ENCODE assay signal across 8 mouse cellular contexts in the genomic region with DNA sequence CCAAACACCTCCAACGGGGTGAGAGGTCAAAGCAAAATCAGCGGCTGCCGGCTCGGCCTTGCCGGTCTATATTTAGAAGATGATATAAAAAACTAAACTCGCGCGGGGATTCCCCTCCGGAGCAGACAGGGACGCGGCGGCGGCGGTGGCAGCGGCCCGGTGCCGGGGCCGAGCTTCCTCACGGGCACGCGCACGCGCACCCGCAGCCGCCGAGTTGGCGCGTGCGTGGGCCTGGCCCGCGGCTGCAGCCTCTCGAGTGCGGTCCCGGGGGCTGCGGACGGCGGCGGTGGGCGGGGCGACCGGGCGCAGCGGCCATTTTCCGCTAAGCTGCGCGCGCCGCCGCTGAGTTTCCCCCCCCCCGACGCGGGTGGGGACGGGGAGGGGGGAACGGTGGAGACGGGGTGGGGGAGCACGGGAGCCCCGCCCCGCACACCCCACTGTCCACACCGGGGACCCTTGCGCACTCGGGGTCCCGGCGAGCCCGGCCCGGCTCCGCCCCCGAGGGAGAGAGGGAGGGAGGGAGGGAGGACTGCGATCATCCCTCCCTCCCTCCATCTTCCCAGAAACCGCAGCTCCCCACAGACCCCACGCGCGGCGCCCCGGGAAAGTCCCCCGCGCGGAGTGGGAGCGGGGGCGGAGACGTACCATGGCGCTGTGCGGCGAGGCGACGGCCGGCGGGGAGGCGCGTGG. TPM values are rescaled to one million over a fixed set of nuclear protein-coding genes. Genes with fewer than 3 reads are reported as not detected.
DNase-seq lines count a peak whose midpoint lies in the region; ATAC-seq lines count a peak whose summit lies in the region.

No protein-coding gene starts in this region.

- H3K4me1 ChIP-seq in embryonic facial prominence, embryonic 13.5 days = peaks cover 49% of the 10 kb centered on the region
- H3K4me1 ChIP-seq in heart, embryonic 11.5 days (ENCODE audit: control insufficient read depth, insufficient read depth, low read length) = peaks cover 31% of the 10 kb centered on the region
- peaks cover 44% of the 10 kb centered on the region for H3K4me1 ChIP-seq in kidney, embryonic 16.5 days (ENCODE audit: insufficient read depth, low read length)
- peaks cover 76% of the 10 kb centered on the region for H3K4me1 ChIP-seq in liver, embryonic 15.5 days (replicated peaks)
- peaks cover 68% of the 10 kb centered on the region for H3K4me1 ChIP-seq in neural tube, embryonic 13.5 days (replicated peaks)

- no peaks in the 10 kb centered on the region for H3K36me3 ChIP-seq in embryonic facial prominence, embryonic 13.5 days
- no peaks in the 10 kb centered on the region for H3K36me3 ChIP-seq in heart, embryonic 11.5 days (ENCODE audit: control insufficient read depth, insufficient read depth, low read length)
- H3K36me3 ChIP-seq in kidney, embryonic 16.5 days (ENCODE audit: insufficient read depth, low read length) = no peaks in the 10 kb centered on the region
- H3K36me3 ChIP-seq in liver, embryonic 15.5 days (replicated peaks) = no peaks in the 10 kb centered on the region
- H3K36me3 ChIP-seq in neural tube, embryonic 13.5 days = no peaks in the 10 kb centered on the region

- peak; percentile 77 for DNase-seq in 3134 (ENCODE audit: extremely low read depth, insufficient read length, low spot score)
- DNase-seq in adrenal gland, adult 2 months = peak; percentile 90
- peak; percentile 92 for DNase-seq in testis, postnatal 10 days (ENCODE audit: low spot score)

- peak overlapping the region; percentile 74 for H3K4me3 ChIP-seq in embryonic facial prominence, embryonic 13.5 days
- H3K4me3 ChIP-seq in heart, embryonic 11.5 days (ENCODE audit: low read depth, low read length) = peak overlapping the region; percentile 68
- H3K4me3 ChIP-seq in kidney, embryonic 16.5 days (ENCODE audit: low read length) = peak overlapping the region; percentile 78
- peak overlapping the region; percentile 79 for H3K4me3 ChIP-seq in liver, embryonic 15.5 days (replicated peaks)
- peak overlapping the region; percentile 77 for H3K4me3 ChIP-seq in neural tube, embryonic 13.5 days

- H3K9me3 ChIP-seq in embryonic facial prominence, embryonic 13.5 days = no peaks in the 10 kb centered on the region
- H3K9me3 ChIP-seq in heart, embryonic 11.5 days (replicated peaks; ENCODE audit: control insufficient read depth, low read length) = no peaks in the 10 kb centered on the region
- H3K9me3 ChIP-seq in kidney, embryonic 16.5 days (ENCODE audit: low read length) = no peaks in the 10 kb centered on the region
- no peaks in the 10 kb centered on the region for H3K9me3 ChIP-seq in liver, embryonic 15.5 days (replicated peaks)
- H3K9me3 ChIP-seq in neural tube, embryonic 13.5 days = no peaks in the 10 kb centered on the region

- H3K4me2 ChIP-seq in embryonic facial prominence, embryonic 13.5 days = peak overlapping the region; percentile 89
- H3K4me2 ChIP-seq in heart, embryonic 11.5 days = peak overlapping the region; percentile 97
- peak overlapping the region; percentile 90 for H3K4me2 ChIP-seq in kidney, embryonic 16.5 days (replicated peaks; ENCODE audit: low read depth, low read length)
- peak overlapping the region; percentile 97 for H3K4me2 ChIP-seq in liver, embryonic 15.5 days
- peak overlapping the region; percentile 85 for H3K4me2 ChIP-seq in neural tube, embryonic 13.5 days

- peaks cover 24% of the 10 kb centered on the region for H3K27me3 ChIP-seq in embryonic facial prominence, embryonic 13.5 days
- peaks cover 20% of the 10 kb centered on the region for H3K27me3 ChIP-seq in heart, embryonic 11.5 days (ENCODE audit: control insufficient read depth, insufficient read depth, low read length)
- H3K27me3 ChIP-seq in kidney, embryonic 16.5 days (ENCODE audit: insufficient read depth, low read length) = no peaks in the 10 kb centered on the region
- H3K27me3 ChIP-seq in liver, embryonic 15.5 days = peaks cover 75% of the 10 kb centered on the region
- H3K27me3 ChIP-seq in neural tube, embryonic 13.5 days = peaks cover 27% of the 10 kb centered on the region

- ATAC-seq in embryonic facial prominence, embryonic 13.5 days (ENCODE audit: insufficient number of reproducible peaks, insufficient read depth, low FRiP score, low TSS enrichment, low read depth) = no peak
- peak; percentile 19; the same call in 1 of the 2 replicates for ATAC-seq in heart, embryonic 11.5 days (replicated peaks; ENCODE audit: insufficient number of reproducible peaks, low FRiP score, low TSS enrichment)
- ATAC-seq in kidney, embryonic 16.5 days (ENCODE audit: low FRiP score, low TSS enrichment) = no peak; the same call in 1 of the 2 replicates
- peak; percentile 12 for ATAC-seq in liver, embryonic 15.5 days (ENCODE audit: insufficient read depth)
- peak; percentile 21 for ATAC-seq in neural tube, embryonic 13.5 days (ENCODE audit: low read depth)

- under 1% methylated on average over 58 of the region's 89 CpGs for WGBS in embryonic facial prominence, embryonic 13.5 days
- under 1% methylated on average over 57 of the region's 89 CpGs for WGBS in heart, embryonic 11.5 days (ENCODE audit: insufficient replicate concordance)
- whole genome bisulfite sequencing in kidney, embryonic 16.5 days = under 1% methylated on average over 60 of the region's 89 CpGs
- WGBS in liver, embryonic 15.5 days (ENCODE audit: insufficient replicate concordance) = under 1% methylated on average over 71 of the region's 89 CpGs
- 1% methylated on average over 58 of the region's 89 CpGs for WGBS in neural tube, embryonic 13.5 days

- peak overlapping the region; percentile 83 for H3K9ac ChIP-seq in embryonic facial prominence, embryonic 13.5 days
- peak overlapping the region; percentile 72 for H3K9ac ChIP-seq in heart, embryonic 11.5 days (ENCODE audit: low read depth, low read length)
- peak overlapping the region; percentile 93 for H3K9ac ChIP-seq in kidney, embryonic 16.5 days (replicated peaks; ENCODE audit: low read length)
- peak overlapping the region; percentile 66 for H3K9ac ChIP-seq in liver, embryonic 15.5 days
- H3K9ac ChIP-seq in neural tube, embryonic 13.5 days = peak overlapping the region; percentile 92

- peak overlapping the region; percentile 89 for H3K27ac ChIP-seq in embryonic facial prominence, embryonic 13.5 days
- H3K27ac ChIP-seq in heart, embryonic 11.5 days (ENCODE audit: low read depth, low read length) = peak overlapping the region; percentile 58
- H3K27ac ChIP-seq in kidney, embryonic 16.5 days (ENCODE audit: low read length) = peak overlapping the region; percentile 97
- peak overlapping the region; percentile 86 for H3K27ac ChIP-seq in liver, embryonic 15.5 days (replicated peaks)
- peak overlapping the region; percentile 96 for H3K27ac ChIP-seq in neural tube, embryonic 13.5 days (replicated peaks)

RNA-seq across cellular contexts. Expression of a gene that starts 25.1 kb away (rescaled TPM):
- 100 to 1,000 TPM in 1 of 2 experiments, 10 to 100 TPM in 1; 80.8 to 126 TPM for total RNA-seq in adrenal gland, adult 2 months (2021)
- polyA plus RNA-seq in adrenal gland, adult 2 months (2012; rRNA removed) = 142 and 171 TPM in 2 replicates
- polyA plus RNA-seq in embryonic facial prominence, embryonic 13.5 days (2015; fragmentation: Nextera tagmentation; extraction: Ambion mirVana) = 87.0 and 96.1 TPM in 2 replicates
- 28.1 and 29.8 TPM in 2 replicates for polyA plus RNA-seq in heart, embryonic 11.5 days (2014; fragmentation: Nextera tagmentation; extraction: Ambion mirVana)
- 87.8 and 92.0 TPM in 2 replicates for polyA plus RNA-seq in kidney, embryonic 16.5 days (2015; fragmentation: Nextera tagmentation; extraction: Ambion mirVana)
- 9.5 and 11.5 TPM in 2 replicates for polyA plus RNA-seq in liver, embryonic 15.5 days (2015; fragmentation: Nextera tagmentation; extraction: Ambion mirVana)
- polyA plus RNA-seq in neural tube, embryonic 13.5 days (2015; fragmentation: Nextera tagmentation; extraction: Ambion mirVana) = 27.1 and 27.9 TPM in 2 replicates

RNA-seq across cellular contexts. Expression of a gene that starts 37.4 kb away (rescaled TPM):
- total RNA-seq in adrenal gland, adult 2 months (2021) = 1 to 10 TPM; 1.4 to 1.6 TPM
- polyA plus RNA-seq in adrenal gland, adult 2 months (2012; rRNA removed) = 4.5 and 5.4 TPM in 2 replicates
- 3.1 and 7.1 TPM in 2 replicates for polyA plus RNA-seq in embryonic facial prominence, embryonic 13.5 days (2015; fragmentation: Nextera tagmentation; extraction: Ambion mirVana)
- 4.2 and 5.8 TPM in 2 replicates for polyA plus RNA-seq in heart, embryonic 11.5 days (2014; fragmentation: Nextera tagmentation; extraction: Ambion mirVana)
- polyA plus RNA-seq in kidney, embryonic 16.5 days (2015; fragmentation: Nextera tagmentation; extraction: Ambion mirVana) = 42.7 and 44.1 TPM in 2 replicates
- polyA plus RNA-seq in liver, embryonic 15.5 days (2015; fragmentation: Nextera tagmentation; extraction: Ambion mirVana) = 1.9 and 2.3 TPM in 2 replicates
- polyA plus RNA-seq in neural tube, embryonic 13.5 days (2015; fragmentation: Nextera tagmentation; extraction: Ambion mirVana) = 1.8 and 3.1 TPM in 2 replicates

RNA-seq across cellular contexts. Expression of a gene that starts 41.5 kb away (rescaled TPM):
- total RNA-seq in adrenal gland, adult 2 months (2021) = 1 to 10 TPM in 1 of 2 experiments, not detected in 1; 1.4 TPM
- 2.5 and 4.4 TPM in 2 replicates for polyA plus RNA-seq in adrenal gland, adult 2 months (2012; rRNA removed)
- 1.2 and 1.5 TPM in 2 replicates for polyA plus RNA-seq in embryonic facial prominence, embryonic 13.5 days (2015; fragmentation: Nextera tagmentation; extraction: Ambion mirVana)
- polyA plus RNA-seq in heart, embryonic 11.5 days (2014; fragmentation: Nextera tagmentation; extraction: Ambion mirVana) = 0.55 and 1.2 TPM in 2 replicates
- polyA plus RNA-seq in kidney, embryonic 16.5 days (2015; fragmentation: Nextera tagmentation; extraction: Ambion mirVana) = 1.4 and 1.6 TPM in 2 replicates
- polyA plus RNA-seq in liver, embryonic 15.5 days (2015; fragmentation: Nextera tagmentation; extraction: Ambion mirVana) = 0.56 TPM in 1 of 2 replicates, not detected in the other
- polyA plus RNA-seq in neural tube, embryonic 13.5 days (2015; fragmentation: Nextera tagmentation; extraction: Ambion mirVana) = 1.3 and 2.5 TPM in 2 replicates

RNA-seq across cellular contexts. Expression of a gene that starts 46.0 kb away (rescaled TPM):
- 1 to 10 TPM; 1.8 to 2.5 TPM for total RNA-seq in adrenal gland, adult 2 months (2021)
- polyA plus RNA-seq in adrenal gland, adult 2 months (2012; rRNA removed) = 2.9 and 6.7 TPM in 2 replicates
- 4.1 and 5.0 TPM in 2 replicates for polyA plus RNA-seq in embryonic facial prominence, embryonic 13.5 days (2015; fragmentation: Nextera tagmentation; extraction: Ambion mirVana)
- polyA plus RNA-seq in heart, embryonic 11.5 days (2014; fragmentation: Nextera tagmentation; extraction: Ambion mirVana) = 1.4 and 2.9 TPM in 2 replicates
- 5.0 and 5.2 TPM in 2 replicates for polyA plus RNA-seq in kidney, embryonic 16.5 days (2015; fragmentation: Nextera tagmentation; extraction: Ambion mirVana)
- 0.75 and 0.88 TPM in 2 replicates for polyA plus RNA-seq in liver, embryonic 15.5 days (2015; fragmentation: Nextera tagmentation; extraction: Ambion mirVana)
- 5.2 and 8.2 TPM in 2 replicates for polyA plus RNA-seq in neural tube, embryonic 13.5 days (2015; fragmentation: Nextera tagmentation; extraction: Ambion mirVana)

RNA-seq across cellular contexts. Expression of a gene that starts 46.1 kb away (rescaled TPM):
- total RNA-seq in adrenal gland, adult 2 months (2021) = 10 to 100 TPM; 39.6 to 54.3 TPM
- 125 and 132 TPM in 2 replicates for polyA plus RNA-seq in adrenal gland, adult 2 months (2012; rRNA removed)
- 67.8 and 71.8 TPM in 2 replicates for polyA plus RNA-seq in embryonic facial prominence, embryonic 13.5 days (2015; fragmentation: Nextera tagmentation; extraction: Ambion mirVana)
- polyA plus RNA-seq in heart, embryonic 11.5 days (2014; fragmentation: Nextera tagmentation; extraction: Ambion mirVana) = 47.5 and 61.4 TPM in 2 replicates
- polyA plus RNA-seq in kidney, embryonic 16.5 days (2015; fragmentation: Nextera tagmentation; extraction: Ambion mirVana) = 87.6 and 104 TPM in 2 replicates
- polyA plus RNA-seq in liver, embryonic 15.5 days (2015; fragmentation: Nextera tagmentation; extraction: Ambion mirVana) = 50.9 and 56.2 TPM in 2 replicates
- 72.2 and 75.2 TPM in 2 replicates for polyA plus RNA-seq in neural tube, embryonic 13.5 days (2015; fragmentation: Nextera tagmentation; extraction: Ambion mirVana)

Comparison
In these comparisons a context has a peak if more than half of its experiments do, and no peak if none do; other contexts are left out.
1. ATAC-seq: peak in heart, embryonic 11.5 days (single experiment), liver, embryonic 15.5 days (single experiment) and neural tube, embryonic 13.5 days (single experiment); none in embryonic facial prominence, embryonic 13.5 days (single experiment) and kidney, embryonic 16.5 days (single experiment).
2. Peak in every context shown above with its lines, with median percentiles within 50 percentile points of each other: DNase-seq, H3K27ac ChIP-seq, H3K4me2 ChIP-seq, H3K4me3 ChIP-seq and H3K9ac ChIP-seq.